Mouse (Mus musculus) embryonic stem cell, embryonic (primary cell): ENCODE measurements at regions not wholly inside any gene's neighbourhood (a gene's known extent, or its start where the extent isn't known, plus 50 kb on each side); places are given as distances from the start of the nearest gene placed in this dataset.

Experiments used
- CTCF ChIA-PET, 4 experiments: fragments of 300-600 bp in 2 of 4; fragments of 350-600 bp in 2 of 4; sonication (Branson Sonifier 250); formaldehyde crosslinking; loops; one replicate each; lab custom pipeline; 2022; ENCODE audit warnings: inconsistent platforms in 2 of 4; lab: Charles Lee
- POLR2A ChIA-PET, 4 experiments: fragments of 300-600 bp in 2 of 4; fragments of 350-600 bp in 2 of 4; sonication (Branson Sonifier 250); formaldehyde crosslinking; loops; one replicate each; lab custom pipeline; 2022; ENCODE audit warnings: antibody characterized with exemption in 4 of 4, inconsistent platforms in 1 of 4; lab: Charles Lee

GRCm38 (mm10) chr12:105092730-105093440, 52.9 kb upstream of the Tcl1b2 start:
- POLR2A ChIA-PET = interaction anchor here (0.6 to 4.1 kb wide), 16 partner anchors 8 to 667 kb away, joined by 3 to 23 read pairs (median 5); no protein-coding TSS in a partner anchor
- CTCF ChIA-PET = interaction anchor here in 3 of 4 experiments (0.6 to 3.4 kb wide), 6 partner anchors 11 to 520 kb away, joined by 3 to 18 read pairs (median 5); no protein-coding TSS in a partner anchor

GRCm38 (mm10) chr12:105093509-105093908, 52.3 kb upstream of the Tcl1b2 start:
- ChIA-PET CTCF (interaction anchor here in 3 of 4 experiments (0.6 to 3.4 kb wide), 5 partner anchors 10 to 520 kb away, joined by 3 to 18 read pairs (median 5); no protein-coding TSS in a partner anchor), POLR2A (interaction anchor here (0.7 to 4.1 kb wide), 17 partner anchors 8 to 666 kb away, joined by 3 to 23 read pairs (median 5); partner anchors contain the start of gene Glrx5 (in 1 of the 4))
